Mouse (Mus musculus) kidney, postnatal 0 days (tissue): ENCODE measurements at regions not wholly inside any gene's neighbourhood (a gene's known extent, or its start where the extent isn't known, plus 50 kb on each side); places are given as distances from the start of the nearest gene placed in this dataset.
A peak's percentile ranks its signal among the peaks of the same experiment; 100 is the strongest.

Source experiments
- ATAC-seq: fragments of 200-750 bp; cut with Nextera tagmentation; replicated peaks from 2 replicates; pipeline ENCODE4 v1.8.0; 2017; ENCODE audit warnings: low read depth, moderate number of reproducible peaks, moderate TSS enrichment, moderate library complexity; ENCODE audit not compliant: low FRiP score
- DNase-seq: peaks from one replicate; pipeline ENCODE4 v3.0.0-alpha.2; 2016; ENCODE audit warnings: low spot score
- H3K27ac ChIP-seq: fragments of 300-500 bp; sonication (generic); 2 replicates; pipeline ENCODE4 v1.5.1; 2014; ENCODE audit warnings: mild to moderate bottlenecking
- H3K27me3 ChIP-seq: fragments of 300-500 bp; sonication (generic); 2 replicates; pipeline ENCODE4 v1.6.1; 2014; ENCODE audit warnings: low read length, mixed read lengths; ENCODE audit not compliant: insufficient read depth
- H3K36me3 ChIP-seq: fragments of 300-500 bp; sonication (generic); 2 replicates; pipeline ENCODE4 v1.6.1; 2014; ENCODE audit warnings: low read length, mixed read lengths; ENCODE audit not compliant: insufficient read depth
- H3K4me1 ChIP-seq: fragments of 300-500 bp; sonication (generic); replicated peaks from 2 replicates; pipeline ENCODE4 v1.6.1; 2014; ENCODE audit warnings: antibody characterized with exemption, low read length, mixed read lengths; ENCODE audit not compliant: insufficient read depth
- H3K4me2 ChIP-seq: fragments of 300-500 bp; sonication (generic); 2 replicates; pipeline ENCODE4 v1.6.1; 2014; ENCODE audit warnings: mild to moderate bottlenecking, low read length, moderate library complexity, mixed read lengths
- H3K4me3 ChIP-seq: fragments of 300-500 bp; sonication (generic); replicated peaks from 2 replicates; pipeline ENCODE4 v1.5.1; 2014; ENCODE audit warnings: low read depth, low read length
- H3K9ac ChIP-seq: fragments of 300-500 bp; sonication (generic); 2 replicates; pipeline ENCODE4 v1.6.1; 2014; ENCODE audit warnings: low read depth, low read length
- H3K9me3 ChIP-seq: fragments of 300-500 bp; sonication (generic); replicated peaks from 2 replicates; pipeline ENCODE4 v1.6.1; 2016; ENCODE audit warnings: low read length, inconsistent platforms, mixed read lengths
- CTCF ChIP-seq: IDR thresholded peaks from 2 replicates; pipeline ENCODE4 v1.5.1; 2016; ENCODE audit warnings: antibody characterized with exemption, low read depth, mild to moderate bottlenecking, moderate library complexity
- WGBS: fragments of 180-500 bp; shearing (Covaris S2); extraction: QIAGEN DNeasy Blood & Tissue Kit; methylation state at CpG from one replicate; pipeline ENCODE4 v1.1.7; 2014; 5-methylcytosine and 5-hydroxymethylcytosine counted together

GRCm38 (mm10) chr6:141168356-141168755 is 80.7 kb upstream of the Pde3a start:
- no peaks in the 10 kb centered on the region for H3K4me1 ChIP-seq
- H3K27ac ChIP-seq, result no peak overlapping the region
- H3K9ac ChIP-seq, result no peak overlapping the region
- DNase-seq (peak; percentile 53), ATAC-seq (no peak)
- no peak for TF ChIP-seq CTCF
- no peak overlapping the region for H3K4me2 ChIP-seq
- H3K27me3 ChIP-seq, result no peaks in the 10 kb centered on the region
- no peak overlapping the region for H3K4me3 ChIP-seq
- 12% methylated on average over 3 of the region's 3 CpGs for whole genome bisulfite sequencing
- no peaks in the 10 kb centered on the region for H3K9me3 ChIP-seq
- H3K36me3 ChIP-seq, result no peaks in the 10 kb centered on the region

- Histone ChIP-seq H3K36me3 (no peaks in the 10 kb centered on the region), H3K27me3 (no peaks in the 10 kb centered on the region), H3K27ac (no peak overlapping the region), H3K4me2 (no peak overlapping the region), H3K4me3 (no peak overlapping the region), H3K9me3 (no peaks in the 10 kb centered on the region), H3K9ac (no peak overlapping the region), H3K4me1 (no peaks in the 10 kb centered on the region)
- no peak for DNase-seq
- ATAC-seq, result no peak
- WGBS, result 82% methylated on average over 1 of the region's 1 CpGs
- no peak for TF ChIP-seq CTCF
Measured at GRCm38 (mm10) chr6:141183782-141184181, 65.3 kb upstream of the Pde3a start.

- no peak for TF ChIP-seq CTCF
- 54% methylated on average over 3 of the region's 3 CpGs for WGBS
- no peaks in the 10 kb centered on the region for H3K9me3 ChIP-seq
- DNase-seq (no peak), ATAC-seq (no peak)
- no peak overlapping the region for H3K4me2 ChIP-seq
- no peak overlapping the region for H3K9ac ChIP-seq
- no peak overlapping the region for H3K27ac ChIP-seq
- H3K27me3 ChIP-seq, result no peaks in the 10 kb centered on the region
- H3K4me1 ChIP-seq, result no peaks in the 10 kb centered on the region
- H3K4me3 ChIP-seq, result no peak overlapping the region
- H3K36me3 ChIP-seq, result no peaks in the 10 kb centered on the region
Measured at GRCm38 (mm10) chr6:141188036-141188435, 61.0 kb upstream of the Pde3a start.

GRCm38 (mm10) chr6:141189093-141189492 is 60.0 kb upstream of the Pde3a start:
- DNase-seq (peak; percentile 9), ATAC-seq (no peak)
- TF ChIP-seq CTCF, result no peak
- WGBS, result 78% methylated on average over 5 of the region's 5 CpGs
- H3K9me3 ChIP-seq, result no peaks in the 10 kb centered on the region
- H3K4me2 ChIP-seq, result no peak overlapping the region
- H3K27me3 ChIP-seq, result no peaks in the 10 kb centered on the region
- no peaks in the 10 kb centered on the region for H3K4me1 ChIP-seq
- H3K27ac ChIP-seq, result no peak overlapping the region
- no peak overlapping the region for H3K9ac ChIP-seq
- no peaks in the 10 kb centered on the region for H3K36me3 ChIP-seq
- no peak overlapping the region for H3K4me3 ChIP-seq

- no peak overlapping the region for H3K9ac ChIP-seq
- H3K4me2 ChIP-seq, result no peak overlapping the region
- no peaks in the 10 kb centered on the region for H3K27me3 ChIP-seq
- WGBS, result 84% methylated on average over 3 of the region's 3 CpGs
- TF ChIP-seq CTCF, result no peak
- no peak overlapping the region for H3K27ac ChIP-seq
- no peak overlapping the region for H3K4me3 ChIP-seq
- no peaks in the 10 kb centered on the region for H3K36me3 ChIP-seq
- H3K4me1 ChIP-seq, result no peaks in the 10 kb centered on the region
- no peak for ATAC-seq
- no peaks in the 10 kb centered on the region for H3K9me3 ChIP-seq
- no peak for DNase-seq
Measured at GRCm38 (mm10) chr6:141189701-141190100, 59.4 kb upstream of the Pde3a start.

- no peak for DNase-seq
- no peak overlapping the region for H3K27ac ChIP-seq
Measured at GRCm38 (mm10) chr6:141190383-141190782, 58.7 kb upstream of the Pde3a start.

GRCm38 (mm10) chr6:141197501-141197900 is 51.6 kb upstream of the Pde3a start:
- H3K9me3 ChIP-seq, result no peaks in the 10 kb centered on the region
- H3K4me2 ChIP-seq, result no peak overlapping the region
- ATAC-seq (no peak), DNase-seq (no peak)
- H3K4me1 ChIP-seq, result no peaks in the 10 kb centered on the region
- no peaks in the 10 kb centered on the region for H3K36me3 ChIP-seq
- TF ChIP-seq CTCF, result no peak
- H3K27me3 ChIP-seq, result no peaks in the 10 kb centered on the region
- no peak overlapping the region for H3K27ac ChIP-seq
- H3K9ac ChIP-seq, result no peak overlapping the region
- no peak overlapping the region for H3K4me3 ChIP-seq
- WGBS, result 90% methylated on average over 4 of the region's 4 CpGs

More at GRCm38 (mm10) chr6:141190383-141190782, 58.7 kb upstream of the Pde3a start:
- ATAC-seq, result no peak
- H3K9me3 ChIP-seq, result no peaks in the 10 kb centered on the region
- no peak overlapping the region for H3K9ac ChIP-seq
- no peaks in the 10 kb centered on the region for H3K4me1 ChIP-seq
- no peak for TF ChIP-seq CTCF
- WGBS, result 78% methylated on average over 5 of the region's 5 CpGs
- H3K4me3 ChIP-seq, result no peak overlapping the region
- no peak overlapping the region for H3K4me2 ChIP-seq
- H3K27me3 ChIP-seq, result no peaks in the 10 kb centered on the region
- H3K36me3 ChIP-seq, result no peaks in the 10 kb centered on the region
